Mouse (Mus musculus): ENCODE measurements around the gene Csnk1d.

Gene Csnk1d

DNA sequence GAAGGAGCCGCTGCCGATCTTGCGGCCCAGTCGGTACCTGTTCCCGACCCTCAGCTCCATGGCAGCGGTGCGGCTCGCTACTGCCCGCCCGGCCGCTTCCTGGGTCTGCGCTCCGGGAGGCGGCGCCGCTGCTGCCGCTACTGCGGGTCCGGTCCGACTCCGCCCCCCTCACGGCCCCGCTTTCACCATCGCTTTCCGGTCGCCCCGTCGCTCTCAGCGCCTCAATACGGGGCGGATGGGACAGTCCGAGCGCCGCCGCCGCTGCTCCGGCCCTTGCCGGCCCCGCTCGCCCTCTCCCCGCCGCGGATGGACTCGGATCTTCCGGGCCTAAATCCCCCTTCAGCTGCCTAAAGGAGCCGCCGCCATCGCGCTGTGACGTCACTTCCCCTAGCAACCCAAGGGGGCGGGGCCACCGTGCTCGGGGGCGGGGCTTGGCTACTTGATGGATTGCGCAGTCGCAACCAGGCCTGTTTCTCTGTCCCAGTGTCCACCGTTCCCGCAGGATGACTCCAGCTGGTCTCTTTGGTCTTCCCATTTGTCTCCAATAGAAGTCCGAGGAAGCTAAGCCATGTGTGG lies at the start of gene Csnk1d:
Gene Csnk1d, minus strand, starts transcription at position 380 of the 576 bp plus-strand sequence.
- DNase-seq (ENCODE audit: low read depth, low spot score) = peak; percentile 95

DNA sequence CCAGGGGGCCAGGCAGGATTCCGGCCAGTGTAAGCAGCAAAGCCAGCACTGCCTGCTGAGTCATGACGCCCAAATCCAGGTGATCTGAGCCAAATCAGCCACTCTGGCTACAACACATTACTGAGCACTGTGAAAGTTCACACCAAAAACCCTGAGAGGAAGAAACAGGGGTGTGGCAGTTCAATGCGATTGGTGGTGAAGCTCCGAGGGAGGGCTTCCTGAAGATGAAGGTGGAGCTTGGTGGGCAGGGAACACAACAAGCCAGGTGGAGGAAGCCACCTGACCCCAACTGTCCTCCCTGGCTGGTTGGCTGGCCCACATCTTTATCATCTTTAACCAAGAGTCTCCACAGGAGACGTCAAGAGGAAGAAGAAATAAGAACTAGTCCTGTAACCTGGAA lies 48.2 kb upstream of the Csnk1d start, which contains the start of gene Cd7:
Gene Cd7, minus strand, starts transcription at position 117 of the 400 bp plus-strand sequence.
- no peak for DNase-seq (ENCODE audit: low read depth, low spot score)

DNA sequence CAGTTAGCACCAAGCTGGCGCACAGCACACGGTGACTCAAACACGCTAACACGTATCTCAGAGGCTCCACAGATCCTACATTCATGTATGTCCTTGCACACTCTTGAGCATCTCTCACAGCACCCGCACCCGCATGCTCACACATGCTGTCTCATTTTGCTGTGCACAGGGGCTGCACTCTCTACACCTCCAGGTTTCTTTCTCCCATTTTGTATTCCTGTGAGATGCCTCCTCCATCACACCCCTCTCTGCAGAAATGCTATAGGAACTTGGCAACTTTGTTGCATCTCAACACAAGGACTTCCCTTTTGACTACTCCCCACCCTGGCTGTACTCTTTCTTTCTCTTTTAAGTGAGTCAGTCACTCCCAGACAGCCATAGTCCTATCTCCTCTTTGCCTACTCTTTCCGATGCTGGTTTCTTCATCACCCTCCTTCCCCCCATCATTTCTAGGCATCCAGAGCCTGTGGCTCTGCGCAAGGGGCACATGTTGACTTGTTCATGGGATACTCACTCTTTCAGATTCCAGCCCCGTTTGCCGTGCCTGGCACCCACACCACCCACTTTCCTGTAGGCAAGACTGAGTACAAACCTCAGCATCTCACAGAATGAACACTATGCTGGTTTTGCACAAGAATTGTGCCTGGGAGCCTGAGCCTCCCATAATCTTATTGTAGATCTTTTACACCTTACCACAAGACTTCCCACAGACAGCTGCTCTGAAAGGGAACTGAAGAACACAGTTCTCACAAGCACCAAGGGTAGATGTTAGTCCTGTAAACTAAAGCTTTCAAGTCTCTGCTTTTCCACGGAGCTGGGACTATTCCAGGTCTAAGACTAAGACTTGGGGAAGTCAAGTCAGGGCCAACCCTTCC lies 47.5 kb upstream of the Csnk1d start:
- DNase-seq (ENCODE audit: low read depth, low spot score) = no peak

DNA sequence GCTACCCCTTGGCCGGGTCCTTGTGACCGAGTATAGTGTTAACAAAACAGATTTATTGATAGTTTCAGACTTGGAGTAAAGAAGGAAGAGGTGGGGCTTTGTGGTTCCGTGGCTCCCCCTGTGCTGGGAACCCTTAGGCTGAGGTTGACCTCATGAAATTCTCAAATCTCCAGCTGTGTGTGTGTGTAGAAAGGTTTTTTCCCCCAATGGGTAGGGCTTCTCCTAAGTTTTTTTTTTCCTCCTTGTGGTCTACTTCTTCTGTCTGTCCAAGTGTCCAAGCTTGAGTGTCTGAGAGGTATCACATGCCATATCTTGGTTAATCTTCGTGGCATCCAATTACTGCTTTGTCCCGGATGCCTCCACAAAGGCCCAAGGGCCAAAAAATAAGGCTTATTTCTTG lies 42.0 kb upstream of the Csnk1d start:
- no peak for DNase-seq (ENCODE audit: low read depth, low spot score)

DNA sequence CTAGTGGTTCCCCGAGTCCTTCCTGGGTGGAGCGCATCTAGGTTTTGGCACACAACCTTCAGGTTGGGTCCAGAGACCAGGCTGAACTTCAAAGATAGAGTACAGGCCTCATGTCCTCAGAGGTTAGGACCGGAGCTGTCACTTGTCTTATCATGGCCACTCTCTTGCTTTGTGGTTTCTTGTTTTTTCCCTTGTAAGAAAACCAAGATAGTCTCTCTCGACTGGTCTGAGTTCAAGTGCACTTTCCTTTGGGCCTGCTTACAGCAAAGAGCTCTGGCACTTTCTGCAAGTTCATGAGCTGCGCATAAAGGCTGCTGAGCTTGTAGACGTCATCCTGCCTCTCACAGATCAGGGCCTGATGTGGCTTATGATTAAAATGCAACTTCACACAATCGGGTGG lies 36.1 kb upstream of the Csnk1d start:
- no peak for DNase-seq (ENCODE audit: low read depth, low spot score)

DNA sequence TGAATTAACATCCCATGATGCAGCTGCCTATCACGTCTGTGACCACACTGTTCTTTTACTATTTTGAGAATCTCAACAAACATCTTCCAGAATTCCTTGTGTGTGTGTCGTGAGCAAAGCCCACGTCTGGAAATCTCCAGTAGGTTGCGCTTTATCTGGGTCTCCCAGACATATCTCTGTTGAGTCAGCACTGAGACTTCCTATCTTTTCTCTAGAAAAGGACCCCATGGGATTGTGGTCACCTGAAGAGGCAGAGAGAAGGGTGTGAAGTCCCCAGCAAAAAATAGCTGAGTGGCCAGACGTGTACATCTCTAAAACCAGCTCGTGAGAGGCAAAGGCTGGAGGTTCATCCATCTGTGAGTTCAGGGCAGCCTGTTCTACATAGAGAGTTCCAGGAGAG lies 33.0 kb upstream of the Csnk1d start:
- no peak for DNase-seq (ENCODE audit: low read depth, low spot score)

DNA sequence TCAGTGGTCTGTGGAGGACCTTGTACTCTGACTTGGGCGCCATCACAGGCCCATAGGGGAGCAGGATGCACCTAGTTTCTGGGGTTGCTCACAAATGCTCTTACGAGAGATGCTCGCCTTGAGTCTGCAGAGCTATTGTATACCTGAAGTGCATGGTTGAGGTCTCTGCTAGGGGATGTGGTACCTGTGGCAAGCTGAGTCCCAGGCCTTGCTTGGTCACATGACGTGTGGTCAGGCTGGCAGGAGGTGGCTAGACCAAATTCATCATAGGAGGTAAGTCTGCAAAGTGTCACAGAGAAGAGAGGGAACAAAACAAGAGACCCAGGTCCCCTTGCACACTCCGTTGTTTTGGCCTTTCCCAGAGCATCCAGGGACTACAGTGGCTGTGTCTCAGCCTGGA lies 28.4 kb upstream of the Csnk1d start:
- DNase-seq (ENCODE audit: low read depth, low spot score) = no peak

DNA sequence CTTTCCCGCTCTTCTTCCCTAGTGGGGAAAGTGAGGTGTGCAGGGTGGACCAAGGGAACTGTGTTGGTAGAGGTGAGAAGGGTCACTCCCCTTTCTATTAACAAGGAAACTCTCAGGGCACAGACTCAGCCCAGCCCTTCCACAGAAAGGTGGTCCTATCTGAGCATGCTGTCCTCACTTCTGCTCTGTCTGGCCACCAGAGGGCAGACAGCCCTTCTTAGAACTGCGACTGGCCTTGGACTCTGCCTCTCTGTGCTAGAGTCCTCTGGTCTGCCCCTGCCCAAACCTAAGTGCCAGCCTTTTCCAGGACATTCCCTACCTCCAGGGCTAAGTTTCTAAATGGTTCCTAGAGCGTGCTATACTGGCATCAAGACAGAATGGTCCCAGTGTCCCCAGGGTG lies 26.6 kb upstream of the Csnk1d start:
- peak; percentile 43 for DNase-seq (ENCODE audit: low read depth, low spot score)

DNA sequence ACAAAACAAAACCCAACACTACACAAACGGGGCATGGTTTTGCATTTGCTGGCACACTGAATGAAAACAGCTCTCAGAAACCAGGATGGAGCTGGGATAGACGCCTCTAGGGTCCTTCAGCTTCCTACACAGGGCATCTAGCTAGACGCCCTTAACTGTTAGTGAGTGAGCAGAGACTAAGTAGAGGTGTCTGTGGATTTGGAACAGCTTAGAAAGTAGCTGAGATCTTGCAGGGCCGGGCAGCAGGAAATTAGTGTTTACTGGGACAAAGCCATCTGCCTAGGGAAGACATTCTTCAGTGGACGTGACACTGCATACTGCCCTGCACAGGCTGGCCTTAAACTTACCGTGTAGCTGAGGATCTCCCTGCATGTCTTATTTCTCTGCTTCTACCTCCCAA lies 24.3 kb upstream of the Csnk1d start:
- no peak for DNase-seq (ENCODE audit: low read depth, low spot score)

DNA sequence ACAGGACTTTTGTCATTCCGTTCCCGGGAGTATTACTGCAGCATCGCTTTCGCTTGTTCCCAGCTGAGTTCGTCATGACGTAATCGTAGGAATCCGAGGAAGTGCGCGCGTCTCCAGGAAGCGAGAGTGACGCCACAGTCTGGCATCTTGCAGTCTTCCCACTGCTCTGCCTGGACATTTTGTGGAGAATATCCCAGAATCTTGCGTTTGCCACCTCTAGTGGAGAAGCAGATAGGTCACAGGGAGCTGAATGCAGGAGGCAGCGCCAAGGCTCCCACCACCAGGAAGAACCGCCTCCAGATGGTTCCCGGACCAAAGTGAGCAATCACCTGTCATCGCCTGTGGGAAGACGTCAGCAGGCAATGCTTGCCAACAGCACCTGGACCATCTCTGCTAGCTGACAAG lies 23.8 kb upstream of the Csnk1d start:
- DNase-seq (ENCODE audit: low read depth, low spot score) = peak; percentile 62

DNA sequence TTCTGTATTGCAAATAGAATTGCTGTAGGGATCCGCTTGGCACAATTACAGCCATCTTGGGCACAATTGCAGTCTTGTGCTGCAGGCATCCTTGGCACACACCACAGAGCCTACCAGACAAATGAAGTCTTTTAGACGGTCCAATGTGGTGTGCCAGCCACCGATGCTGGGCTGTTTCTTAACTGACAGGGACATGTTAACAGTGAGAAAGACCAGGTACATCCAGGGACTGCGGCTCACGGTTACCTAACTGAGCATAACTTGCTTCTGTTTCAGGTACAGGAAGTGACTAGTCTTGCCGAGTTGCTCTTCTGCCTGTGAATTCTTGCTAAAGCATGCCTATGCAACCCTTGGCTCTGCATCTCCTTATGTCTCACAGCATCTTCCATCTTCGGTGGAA lies 22.5 kb upstream of the Csnk1d start:
- DNase-seq (ENCODE audit: low read depth, low spot score) = no peak

DNA sequence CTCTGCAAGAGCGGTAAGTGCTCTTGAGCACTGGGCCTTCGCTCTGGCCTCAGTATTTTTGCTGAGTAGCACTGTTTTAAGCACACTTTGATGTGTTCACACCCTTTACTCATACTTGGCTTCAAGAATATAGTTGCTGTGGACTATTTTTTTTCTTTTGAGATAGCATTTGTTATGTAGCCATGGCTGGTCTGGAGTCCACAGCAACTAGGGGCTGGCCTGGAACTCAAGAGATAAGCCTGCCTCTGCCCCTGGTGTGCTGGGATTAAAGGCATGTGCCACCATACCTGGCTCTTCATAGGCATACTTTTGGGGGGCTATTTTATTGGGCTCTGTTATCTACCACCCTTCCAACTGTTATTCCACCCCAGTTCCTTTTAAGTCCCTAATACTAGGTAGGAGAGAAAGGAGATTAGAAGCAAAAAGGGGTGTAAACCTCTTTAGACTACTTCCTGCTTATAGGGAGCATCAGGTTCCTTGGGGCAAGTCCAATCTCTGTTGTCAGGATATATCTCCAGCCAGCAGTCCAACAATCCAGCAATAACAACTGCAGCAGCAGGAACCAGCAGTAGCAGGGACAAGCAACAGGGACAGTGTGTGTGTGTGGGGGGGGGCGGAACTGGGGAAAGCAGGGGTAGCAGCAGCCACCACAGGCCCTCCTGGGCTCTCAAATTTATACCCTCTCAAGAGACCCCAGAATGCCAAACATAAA lies 19.1 kb upstream of the Csnk1d start:
- DNase-seq (ENCODE audit: low read depth, low spot score) = no peak

DNA sequence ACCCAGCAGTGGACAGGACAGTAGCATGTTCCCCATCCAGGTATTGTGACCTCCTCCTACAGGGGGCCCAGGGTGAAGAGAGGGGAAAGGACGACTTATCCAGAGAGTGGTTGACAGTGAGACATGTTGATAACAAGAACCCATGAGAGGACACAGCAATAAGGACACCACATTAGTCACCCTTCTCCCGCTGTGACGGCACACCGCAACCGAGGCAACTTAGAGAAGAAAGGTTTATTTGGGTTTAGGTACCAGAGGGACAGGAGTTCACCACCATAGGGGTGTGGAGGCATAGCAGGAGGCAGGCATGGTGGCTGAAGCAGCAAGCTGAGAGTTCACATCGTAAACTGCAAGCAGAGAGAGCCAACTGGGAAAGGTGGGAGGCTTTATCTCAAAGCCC lies 15.1 kb upstream of the Csnk1d start:
- no peak for DNase-seq (ENCODE audit: low read depth, low spot score)

DNA sequence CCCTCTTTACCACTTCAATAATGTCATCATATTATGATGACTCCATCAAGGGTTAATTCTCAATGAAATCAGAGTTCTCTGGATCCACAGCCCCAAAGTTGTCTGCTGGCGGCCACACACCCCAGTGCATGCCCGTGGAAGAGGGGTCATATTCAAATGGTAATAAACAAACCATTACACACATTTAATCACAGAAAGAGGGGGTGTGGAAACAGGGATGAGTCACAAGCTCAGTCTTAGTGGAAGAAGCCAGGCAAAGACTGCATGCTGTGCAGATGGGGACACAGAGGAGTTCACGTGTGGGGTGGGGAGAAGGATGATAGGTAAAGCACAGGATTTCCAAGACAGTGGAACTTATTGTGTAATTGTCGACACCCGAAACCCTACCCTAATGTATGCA lies 13.2 kb upstream of the Csnk1d start:
- DNase-seq (ENCODE audit: low read depth, low spot score) = no peak

DNA sequence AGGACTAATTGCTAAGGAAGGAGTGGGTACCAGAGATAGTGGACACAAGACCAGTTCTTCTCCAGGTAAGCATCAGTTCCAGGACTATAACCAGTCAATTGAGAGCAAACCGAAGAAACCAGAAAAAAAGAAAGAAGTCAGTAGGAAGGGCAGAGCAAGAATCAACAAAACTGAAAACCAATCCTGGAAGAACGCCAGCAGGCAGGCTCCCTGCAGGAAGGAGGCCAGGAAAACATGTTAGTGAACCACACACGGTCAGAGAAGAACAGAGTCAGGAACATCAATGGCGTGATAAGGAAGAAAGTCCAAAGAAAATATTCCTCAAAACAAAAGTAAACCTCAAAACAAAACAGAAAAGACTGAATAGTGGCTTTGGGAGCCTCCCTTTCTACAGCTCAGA lies 10.8 kb upstream of the Csnk1d start:
- no peak for DNase-seq (ENCODE audit: low read depth, low spot score)

DNA sequence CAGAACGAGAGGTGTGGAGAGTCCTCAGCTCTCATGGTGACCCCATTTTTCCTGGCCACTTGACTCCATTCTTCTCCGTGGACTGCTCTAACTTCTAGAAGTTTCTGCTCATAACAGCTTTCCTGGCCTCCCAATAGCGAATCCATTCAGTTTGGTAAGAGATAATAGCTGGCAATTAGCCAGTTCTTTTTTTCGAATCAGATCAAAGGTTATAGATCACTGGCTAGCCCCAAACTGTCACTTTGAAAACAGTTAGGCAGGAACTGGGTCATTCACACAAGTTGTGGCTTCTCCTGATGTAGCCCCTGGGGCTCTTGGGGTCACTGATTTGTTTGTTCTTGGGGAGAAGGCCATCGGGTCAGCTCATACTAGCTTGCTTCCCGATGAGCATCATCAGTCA lies 3.6 kb upstream of the Csnk1d start:
- DNase-seq (ENCODE audit: low read depth, low spot score) = no peak

DNA sequence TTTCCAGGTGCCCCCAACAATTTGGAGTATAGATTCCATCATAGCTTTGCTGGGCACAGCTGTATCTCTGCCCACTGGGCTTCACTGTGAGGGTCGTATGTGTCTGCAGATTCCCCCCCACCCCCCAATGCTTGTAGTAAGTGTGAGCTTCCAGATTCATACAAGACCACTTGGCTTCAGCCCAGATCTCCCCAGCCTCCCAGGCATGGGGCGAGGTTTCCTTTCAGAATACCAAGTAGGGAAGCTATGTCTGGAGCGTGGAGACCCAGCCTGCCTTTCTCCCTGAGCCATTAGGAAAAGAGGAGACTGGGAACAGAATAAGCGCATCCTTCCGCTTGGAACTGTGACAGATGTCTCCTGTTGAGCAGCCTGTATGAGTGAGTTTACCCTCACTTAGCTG lies 2.5 kb upstream of the Csnk1d start:
- no peak for DNase-seq (ENCODE audit: low read depth, low spot score)

DNA sequence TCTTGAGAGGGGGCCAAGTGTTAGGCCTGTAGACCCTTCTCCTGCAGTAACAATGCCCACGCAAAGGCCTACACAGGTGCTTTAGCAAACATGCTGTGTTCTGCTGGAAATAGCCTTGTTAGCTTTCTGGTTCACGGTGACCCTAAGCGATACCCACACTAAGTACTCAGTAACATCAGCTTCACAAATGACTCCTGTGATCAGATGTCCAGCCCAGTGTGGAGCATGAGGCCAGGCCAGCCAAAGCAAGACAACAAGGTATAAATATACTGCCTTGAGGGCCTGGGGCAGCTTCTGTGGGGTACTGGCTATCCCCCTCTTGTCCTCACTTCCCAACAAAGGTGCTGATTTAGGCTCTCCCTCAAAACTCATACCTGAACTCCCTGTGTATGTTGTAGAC lies 1.9 kb upstream of the Csnk1d start:
- DNase-seq (ENCODE audit: low read depth, low spot score) = peak; percentile 70

DNA sequence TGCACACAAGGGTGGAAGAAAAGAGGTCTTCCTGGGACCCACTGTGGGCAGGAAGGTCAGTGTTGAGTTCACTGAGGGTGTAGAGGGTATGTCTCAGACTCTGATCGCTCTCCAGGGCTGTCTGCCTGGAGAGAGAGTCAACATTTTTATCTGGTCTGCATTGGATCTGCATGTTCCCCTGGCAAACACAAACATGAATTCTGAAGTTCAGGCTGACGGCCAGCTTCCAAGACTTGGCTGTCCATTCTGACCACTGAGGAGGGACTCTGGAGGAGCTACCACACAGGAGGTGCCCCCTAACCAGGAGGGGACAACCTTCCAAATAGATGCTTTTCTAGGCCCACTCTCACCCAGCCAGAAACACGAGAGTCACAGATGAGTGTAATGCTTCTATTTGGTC lies 661 bp upstream of the Csnk1d start:
- peak; percentile 65 for DNase-seq (ENCODE audit: low read depth, low spot score)

DNA sequence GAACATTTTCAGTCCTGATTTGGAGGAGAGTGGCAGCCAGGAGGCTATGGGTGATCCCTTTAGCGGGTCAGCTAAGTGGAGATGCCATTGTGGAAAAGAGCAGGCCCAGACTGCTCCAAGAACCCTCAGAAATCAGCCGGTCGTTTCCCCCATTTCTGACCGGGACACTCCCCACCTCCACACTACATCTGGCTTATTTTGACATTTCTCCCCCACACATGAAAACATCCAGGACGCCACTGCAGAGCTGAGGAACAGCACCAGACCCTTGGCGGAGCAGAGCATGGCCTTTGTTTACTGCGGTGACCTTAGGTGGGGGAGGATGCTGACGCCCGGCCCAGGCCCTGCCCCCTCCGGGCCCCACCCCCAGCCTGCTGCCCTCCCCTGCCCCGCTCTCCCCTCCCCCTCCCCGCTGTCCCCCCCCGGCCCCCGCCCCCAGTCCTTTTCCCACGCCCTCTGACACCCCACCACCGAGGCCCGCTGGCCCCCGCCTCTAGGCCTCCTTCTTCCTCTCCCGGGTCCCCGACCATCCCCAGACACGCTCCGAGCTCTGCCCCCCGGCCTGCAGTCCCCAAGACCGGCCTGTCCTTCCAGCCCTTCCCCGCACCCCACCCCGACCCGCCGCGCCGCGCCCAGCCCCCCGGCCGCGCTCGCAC lies 876 bp downstream of the Csnk1d start:
- peak; percentile 62 for DNase-seq (ENCODE audit: low read depth, low spot score)

DNA sequence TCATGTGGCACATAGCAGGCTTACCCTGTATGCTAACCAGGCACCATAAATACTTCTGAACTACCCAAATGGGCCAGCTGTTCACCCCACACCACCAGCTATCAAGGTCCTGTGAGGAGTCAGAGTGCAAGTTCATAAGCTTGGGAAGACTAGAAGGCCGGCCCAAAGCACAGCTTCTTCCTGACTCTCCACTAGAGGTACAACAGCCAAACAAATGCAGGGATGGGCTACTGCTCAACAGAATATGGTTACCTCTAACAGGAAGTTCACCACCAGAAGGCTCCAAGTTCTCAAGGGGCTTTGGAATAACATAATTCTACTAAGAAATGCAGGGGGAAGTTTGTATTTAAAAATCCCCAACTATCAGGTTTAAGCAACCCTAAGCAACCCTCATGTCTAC lies 1.6 kb downstream of the Csnk1d start:
- DNase-seq (ENCODE audit: low read depth, low spot score) = no peak

DNA sequence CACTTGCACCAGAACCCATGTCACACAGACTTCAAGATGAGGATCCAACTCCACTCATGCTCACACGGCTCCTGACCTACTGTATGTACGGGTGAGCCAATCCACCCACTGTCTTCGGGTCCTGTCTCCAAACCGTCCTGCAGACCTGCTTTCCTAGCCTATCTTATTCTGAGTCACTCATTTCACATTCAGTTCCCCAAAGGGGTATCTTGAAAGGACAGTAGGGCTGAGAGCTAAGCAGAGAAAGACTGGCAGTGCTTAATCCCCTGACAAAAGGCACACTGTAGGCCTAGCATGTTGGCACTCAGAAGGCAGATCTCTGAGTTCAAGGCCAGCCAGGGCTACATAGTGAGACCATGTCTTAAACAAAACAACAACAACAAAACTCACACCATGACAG lies 2.7 kb downstream of the Csnk1d start:
- DNase-seq (ENCODE audit: low read depth, low spot score) = no peak
